Mouse (Mus musculus) stomach, embryonic 15.5 days (tissue): Measurements from ENCODE around the gene Prcd. TPM values are rescaled to one million over a fixed set of nuclear protein-coding genes. Genes with fewer than 3 reads are reported as not detected.

Source experiments
- ATAC-seq: fragments of 200-750 bp; cut with Nextera tagmentation; 2 replicates; pipeline ENCODE4 v1.8.0; 2017; ENCODE audit warnings: low read depth, moderate number of reproducible peaks, moderate TSS enrichment; ENCODE audit not compliant: insufficient read depth, low FRiP score
- H3K27ac ChIP-seq: fragments of 300-500 bp; sonication (generic); 2 replicates; pipeline ENCODE4 v1.5.1; 2015; ENCODE audit warnings: mild to moderate bottlenecking, inconsistent platforms
- H3K27me3 ChIP-seq: fragments of 300-500 bp; sonication (generic); replicated peaks from 2 replicates; pipeline ENCODE4 v1.6.1; 2015; ENCODE audit warnings: inconsistent platforms
- H3K36me3 ChIP-seq: fragments of 300-500 bp; sonication (generic); 2 replicates; pipeline ENCODE4 v1.6.1; 2015; ENCODE audit warnings: inconsistent platforms
- H3K4me1 ChIP-seq: fragments of 300-500 bp; sonication (generic); 2 replicates; pipeline ENCODE4 v1.6.1; 2015; ENCODE audit warnings: inconsistent platforms
- H3K4me2 ChIP-seq: fragments of 300-500 bp; sonication (generic); 2 replicates; pipeline ENCODE4 v1.6.1; 2015; ENCODE audit warnings: mild to moderate bottlenecking, inconsistent platforms
- H3K4me3 ChIP-seq: fragments of 300-500 bp; sonication (generic); replicated peaks from 2 replicates; pipeline ENCODE4 v1.5.1; 2015; ENCODE audit warnings: inconsistent platforms
- H3K9ac ChIP-seq: fragments of 300-500 bp; sonication (generic); 2 replicates; pipeline ENCODE4 v1.6.1; 2015; ENCODE audit warnings: inconsistent platforms
- H3K9me3 ChIP-seq: fragments of 300-500 bp; sonication (generic); 2 replicates; pipeline ENCODE4 v1.6.1; 2016; ENCODE audit warnings: inconsistent platforms
- WGBS: fragments of 180-500 bp; shearing (Covaris S2); methylation state at CpG from one replicate; pipeline ENCODE4 v1.1.7; 2015; 5-methylcytosine and 5-hydroxymethylcytosine counted together
- polyA plus RNA-seq: library from polyadenylated mRNA; unstranded; fragments of >200 nt; fragmentation: Nextera tagmentation; extraction: Ambion mirVana; gene quantifications from 2 replicates; pipeline ENCODE4 v1.2.1, GENCODE M21; 2015

Prcd gene
- polyA plus RNA-seq, 1 experiment from 2014 or later, result 1.3 TPM

GRCm38 (mm10) chr11:116644225-116645112 lies 8.9 kb upstream of the Prcd start:
- 57% methylated on average over 21 of the region's 21 CpGs for WGBS
- H3K27ac ChIP-seq, result peak overlapping the region; percentile 71
- no peaks in the 10 kb centered on the region for H3K9me3 ChIP-seq
- no peak overlapping the region for H3K4me2 ChIP-seq
- no peak overlapping the region for H3K4me3 ChIP-seq
- no peak overlapping the region for H3K9ac ChIP-seq
- no peak for ATAC-seq
- peaks cover 36% of the 10 kb centered on the region for H3K4me1 ChIP-seq
- no peaks in the 10 kb centered on the region for H3K36me3 ChIP-seq
- H3K27me3 ChIP-seq, result no peaks in the 10 kb centered on the region

GRCm38 (mm10) chr11:116645446-116646110 lies 7.8 kb upstream of the Prcd start:
- Histone ChIP-seq H3K9ac (no peak overlapping the region), H3K9me3 (no peaks in the 10 kb centered on the region), H3K4me2 (no peak overlapping the region), H3K36me3 (no peaks in the 10 kb centered on the region), H3K4me3 (no peak overlapping the region), H3K27ac (no peak overlapping the region), H3K4me1 (peaks cover 36% of the 10 kb centered on the region), H3K27me3 (0 out of 2 replicates have a peak, but pooled peaks cover 4% of the 10 kb centered on the region)
- WGBS, result 60% methylated on average over 8 of the region's 8 CpGs
- no peak for ATAC-seq

GRCm38 (mm10) chr11:116646136-116646535 lies 7.2 kb upstream of the Prcd start:
- 0 out of 2 replicates have a peak, but pooled peaks cover 4% of the 10 kb centered on the region for H3K27me3 ChIP-seq
- no peak for ATAC-seq
- 64% methylated on average over 11 of the region's 11 CpGs for WGBS
- no peak overlapping the region for H3K4me3 ChIP-seq
- H3K9ac ChIP-seq, result no peak overlapping the region
- no peaks in the 10 kb centered on the region for H3K36me3 ChIP-seq
- no peaks in the 10 kb centered on the region for H3K9me3 ChIP-seq
- no peak overlapping the region for H3K27ac ChIP-seq
- H3K4me1 ChIP-seq, result peaks cover 36% of the 10 kb centered on the region
- no peak overlapping the region for H3K4me2 ChIP-seq

GRCm38 (mm10) chr11:116646771-116647170 lies 6.6 kb upstream of the Prcd start:
- H3K4me3 ChIP-seq, result no peak overlapping the region
- peak overlapping the region; percentile 89 for H3K27ac ChIP-seq
- ATAC-seq, result no peak
- H3K9me3 ChIP-seq, result no peaks in the 10 kb centered on the region
- no peaks in the 10 kb centered on the region for H3K36me3 ChIP-seq
- H3K4me1 ChIP-seq, result peaks cover 38% of the 10 kb centered on the region
- H3K4me2 ChIP-seq, result no peak overlapping the region
- H3K9ac ChIP-seq, result no peak overlapping the region
- 87% methylated on average over 7 of the region's 7 CpGs for WGBS
- H3K27me3 ChIP-seq, result 0 out of 2 replicates have a peak, but pooled peaks cover 4% of the 10 kb centered on the region

- H3K4me1 ChIP-seq, result peaks cover 38% of the 10 kb centered on the region
- WGBS, result 37% methylated on average over 11 of the region's 11 CpGs
- H3K36me3 ChIP-seq, result no peaks in the 10 kb centered on the region
- H3K27me3 ChIP-seq, result 0 out of 2 replicates have a peak, but pooled peaks cover 6% of the 10 kb centered on the region
- ATAC-seq, result peak; percentile 25; the same call in 1 of the 2 replicates
- H3K9me3 ChIP-seq, result no peaks in the 10 kb centered on the region
- peak overlapping the region; percentile 89 for H3K27ac ChIP-seq
- 0 out of 2 replicates have a peak overlapping the region, but pooled peaks have one; percentile 13 for H3K4me2 ChIP-seq
- H3K4me3 ChIP-seq, result no peak overlapping the region
- no peak overlapping the region for H3K9ac ChIP-seq
These were observed 5.9 kb upstream of the Prcd start for GRCm38 (mm10) chr11:116647340-116647991.

GRCm38 (mm10) chr11:116648213-116648921 lies 5.0 kb upstream of the Prcd start:
- Histone ChIP-seq H3K4me1 (peaks cover 44% of the 10 kb centered on the region), H3K27me3 (peaks cover 14% of the 10 kb centered on the region), H3K9me3 (no peaks in the 10 kb centered on the region), H3K27ac (peak overlapping the region; percentile 89), H3K4me2 (0 out of 2 replicates have a peak overlapping the region, but pooled peaks have one; percentile 13), H3K4me3 (no peak overlapping the region), H3K9ac (no peak overlapping the region), H3K36me3 (no peaks in the 10 kb centered on the region)
- WGBS, result 41% methylated on average over 18 of the region's 18 CpGs
- 0 out of 2 replicates have a peak, but pooled peaks have one; percentile 6 for ATAC-seq

- WGBS, result 73% methylated on average over 10 of the region's 10 CpGs
- H3K4me1 ChIP-seq, result peaks cover 44% of the 10 kb centered on the region
- H3K36me3 ChIP-seq, result no peaks in the 10 kb centered on the region
- H3K27me3 ChIP-seq, result peaks cover 19% of the 10 kb centered on the region
- no peaks in the 10 kb centered on the region for H3K9me3 ChIP-seq
- no peak for ATAC-seq
- H3K27ac ChIP-seq, result peak overlapping the region; percentile 89
- no peak overlapping the region for H3K4me3 ChIP-seq
- no peak overlapping the region for H3K9ac ChIP-seq
- H3K4me2 ChIP-seq, result no peak overlapping the region
These were observed 4.4 kb upstream of the Prcd start for GRCm38 (mm10) chr11:116648976-116649375.

GRCm38 (mm10) chr11:116649711-116650337 lies 3.5 kb upstream of the Prcd start:
- no peaks in the 10 kb centered on the region for H3K9me3 ChIP-seq
- no peak overlapping the region for H3K4me2 ChIP-seq
- no peak overlapping the region for H3K4me3 ChIP-seq
- peaks cover 24% of the 10 kb centered on the region for H3K27me3 ChIP-seq
- H3K36me3 ChIP-seq, result no peaks in the 10 kb centered on the region
- H3K27ac ChIP-seq, result no peak overlapping the region
- no peak for ATAC-seq
- 86% methylated on average over 13 of the region's 13 CpGs for WGBS
- peaks cover 45% of the 10 kb centered on the region for H3K4me1 ChIP-seq
- no peak overlapping the region for H3K9ac ChIP-seq

GRCm38 (mm10) chr11:116650811-116651210 lies 2.5 kb upstream of the Prcd start:
- peaks cover 42% of the 10 kb centered on the region for H3K4me1 ChIP-seq
- no peak for ATAC-seq
- H3K9me3 ChIP-seq, result no peaks in the 10 kb centered on the region
- no peak overlapping the region for H3K4me3 ChIP-seq
- no peak overlapping the region for H3K9ac ChIP-seq
- WGBS, result 87% methylated on average over 8 of the region's 8 CpGs
- H3K4me2 ChIP-seq, result no peak overlapping the region
- no peaks in the 10 kb centered on the region for H3K36me3 ChIP-seq
- peaks cover 27% of the 10 kb centered on the region for H3K27me3 ChIP-seq
- H3K27ac ChIP-seq, result no peak overlapping the region

GRCm38 (mm10) chr11:116651339-116651738 lies 2.0 kb upstream of the Prcd start:
- Histone ChIP-seq H3K27me3 (peaks cover 27% of the 10 kb centered on the region), H3K27ac (no peak overlapping the region), H3K4me3 (no peak overlapping the region), H3K36me3 (no peaks in the 10 kb centered on the region), H3K4me2 (no peak overlapping the region), H3K4me1 (peaks cover 43% of the 10 kb centered on the region), H3K9me3 (no peaks in the 10 kb centered on the region), H3K9ac (no peak overlapping the region)
- 76% methylated on average over 8 of the region's 8 CpGs for WGBS
- no peak for ATAC-seq
